Mouse (Mus musculus) kidney, embryonic 15.5 days (tissue): Measurements from ENCODE around the gene Cacng7. TPM values are rescaled to one million over a fixed set of nuclear protein-coding genes. Genes with fewer than 3 reads are reported as not detected.
"Not testable (repeated sequence)": the region's sequence is repeated elsewhere in the genome, so short reads cannot be mapped to it uniquely, and the experiment has no call there.

ENCODE experiments used
- ATAC-seq: fragments of 200-750 bp; cut with Nextera tagmentation; replicated peaks from 2 replicates; pipeline ENCODE4 v1.8.0; 2017; ENCODE audit warnings: moderate TSS enrichment; ENCODE audit not compliant: low FRiP score
- H3K27ac ChIP-seq: fragments of 300-500 bp; sonication (generic); 2 replicates; pipeline ENCODE4 v1.5.1; 2015; ENCODE audit warnings: mild to moderate bottlenecking, inconsistent platforms
- H3K27me3 ChIP-seq: fragments of 300-500 bp; sonication (generic); 2 replicates; pipeline ENCODE4 v1.6.1; 2015; ENCODE audit warnings: inconsistent platforms
- H3K36me3 ChIP-seq: fragments of 300-500 bp; sonication (generic); 2 replicates; pipeline ENCODE4 v1.6.1; 2015; ENCODE audit warnings: inconsistent platforms
- H3K4me1 ChIP-seq: fragments of 300-500 bp; sonication (generic); 2 replicates; pipeline ENCODE4 v1.6.1; 2015; ENCODE audit warnings: inconsistent platforms
- H3K4me2 ChIP-seq: fragments of 300-500 bp; sonication (generic); 2 replicates; pipeline ENCODE4 v1.6.1; 2015; ENCODE audit warnings: moderate library complexity, mild to moderate bottlenecking, inconsistent platforms
- H3K4me3 ChIP-seq: fragments of 300-500 bp; sonication (generic); replicated peaks from 2 replicates; pipeline ENCODE4 v1.5.1; 2015; ENCODE audit warnings: mild to moderate bottlenecking, inconsistent platforms
- H3K9ac ChIP-seq: fragments of 300-500 bp; sonication (generic); 2 replicates; pipeline ENCODE4 v1.6.1; 2015; ENCODE audit warnings: mild to moderate bottlenecking, inconsistent platforms
- H3K9me3 ChIP-seq: fragments of 300-500 bp; sonication (generic); replicated peaks from 2 replicates; pipeline ENCODE4 v1.6.1; 2016; ENCODE audit warnings: inconsistent platforms
- WGBS: fragments of 180-500 bp; shearing (Covaris S2); methylation state at CpG from one replicate; pipeline ENCODE4 v1.1.7; 2015; ENCODE audit warnings: mixed read lengths; 5-methylcytosine and 5-hydroxymethylcytosine counted together
- polyA plus RNA-seq: library from polyadenylated mRNA; unstranded; fragments of >200 nt; fragmentation: Nextera tagmentation; extraction: Ambion mirVana; gene quantifications from 2 replicates; pipeline ENCODE4 v1.2.1, GENCODE M21; 2015

The Cacng7 gene
- polyA plus RNA-seq, result 0.90 and 1.00 TPM in 2 replicates

GRCm38 (mm10) chr7:3332619-3333521, at the start of gene Cacng7:
Gene Cacng7 (plus strand): TSS chr7:3332955.
- H3K4me1 ChIP-seq, result peaks cover 39% of the 10 kb centered on the region
- no peaks in the 10 kb centered on the region for H3K36me3 ChIP-seq
- H3K27me3 ChIP-seq, result peaks cover 26% of the 10 kb centered on the region
- H3K4me3 ChIP-seq, result peak within 1 kb of the TSS; percentile 66
- peak within 1 kb of the TSS; percentile 77 for H3K4me2 ChIP-seq
- no peaks in the 10 kb centered on the region for H3K9me3 ChIP-seq
- under 1% methylated on average over 60 of the region's 65 CpGs for WGBS
- H3K27ac ChIP-seq, result peak within 1 kb of the TSS; percentile 67
- peak within 1 kb of the TSS; percentile 54 for H3K9ac ChIP-seq
- peak; percentile 68 for ATAC-seq

DNA sequence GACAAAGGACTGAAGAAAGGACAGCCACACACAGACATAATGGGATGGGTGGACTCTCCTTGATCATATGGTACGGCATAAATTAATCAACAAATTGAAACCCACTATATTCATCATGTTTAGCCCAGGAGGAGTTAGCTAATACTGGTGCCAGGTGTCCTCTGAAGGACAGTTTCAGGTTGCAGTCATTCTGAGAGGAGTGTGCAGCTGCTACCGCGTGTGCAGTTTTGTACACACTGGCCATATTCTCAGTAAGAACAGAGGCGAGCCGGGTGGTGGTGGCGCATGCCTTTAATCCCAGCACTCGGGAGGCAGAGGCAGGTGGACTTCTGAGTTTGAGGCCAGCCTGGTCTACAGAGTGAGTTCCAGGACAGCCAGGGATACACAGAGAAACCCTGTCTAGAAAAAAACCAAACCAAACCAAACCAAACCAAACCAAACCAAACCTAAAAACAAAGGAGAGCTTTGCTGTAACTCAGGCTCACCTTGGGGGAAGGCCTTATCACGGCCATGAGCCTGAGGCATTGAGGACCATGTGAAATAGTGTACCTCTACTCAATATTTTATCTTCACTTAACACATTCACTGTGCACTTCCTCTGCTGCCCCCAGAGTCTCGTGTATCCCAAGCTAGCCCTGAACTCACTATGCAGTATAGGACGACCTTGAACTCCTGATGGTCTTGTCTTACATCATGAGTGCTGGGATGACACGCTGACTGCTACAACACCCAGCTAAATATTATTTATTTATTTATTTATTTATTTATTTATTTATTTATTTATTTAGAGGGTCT, 49.5 kb upstream of the Cacng7 start:
- ATAC-seq, result no peak
- no peaks in the 10 kb centered on the region for H3K36me3 ChIP-seq
- H3K4me2 ChIP-seq, result no peak overlapping the region
- H3K4me1 ChIP-seq, result no peaks in the 10 kb centered on the region
- H3K27me3 ChIP-seq, result no peaks in the 10 kb centered on the region
- WGBS, result 84% methylated on average over 11 of the region's 11 CpGs
- no peak overlapping the region for H3K9ac ChIP-seq
- no peak overlapping the region for H3K4me3 ChIP-seq
- no peak overlapping the region for H3K27ac ChIP-seq
- no peaks in the 10 kb centered on the region for H3K9me3 ChIP-seq

DNA sequence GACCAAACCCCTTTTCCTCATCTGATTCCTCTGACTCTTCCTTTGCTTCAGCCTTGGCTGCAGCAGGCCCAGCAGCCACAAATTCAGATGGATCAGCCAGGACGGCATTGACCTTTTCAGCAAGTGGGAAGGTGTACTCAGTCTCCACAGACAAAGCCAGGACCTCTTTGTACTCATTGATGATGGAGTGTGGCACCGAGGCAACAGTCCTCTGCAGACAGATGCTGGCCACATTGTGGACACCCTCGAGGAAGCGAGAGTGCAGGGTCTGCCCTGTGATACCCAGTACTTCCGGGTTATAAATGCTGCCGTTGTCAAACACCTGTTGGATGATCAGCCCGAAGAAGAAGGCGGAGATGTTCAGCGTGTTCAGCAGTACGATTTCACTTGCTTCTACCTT, 48.2 kb upstream of the Cacng7 start:
- Histone ChIP-seq H3K4me1 (peaks cover 9% of the 10 kb centered on the region), H3K4me3 (no peak overlapping the region), H3K4me2 (no peak overlapping the region), H3K9me3 (no peaks in the 10 kb centered on the region), H3K36me3 (no peaks in the 10 kb centered on the region), H3K27ac (no peak overlapping the region), H3K9ac (no peak overlapping the region), H3K27me3 (no peaks in the 10 kb centered on the region)
- ATAC-seq, result no peak
- WGBS, result 84% methylated on average over 10 of the region's 10 CpGs

- ATAC-seq, result no peak
- 92% methylated on average over 5 of the region's 5 CpGs for WGBS
- Histone ChIP-seq H3K27ac (no peak overlapping the region), H3K9ac (no peak overlapping the region), H3K36me3 (no peaks in the 10 kb centered on the region), H3K9me3 (no peaks in the 10 kb centered on the region), H3K27me3 (no peaks in the 10 kb centered on the region), H3K4me2 (no peak overlapping the region), H3K4me3 (no peak overlapping the region), H3K4me1 (peaks cover 19% of the 10 kb centered on the region)
Observed at GRCm38 (mm10) chr7:3286036-3286435, 46.7 kb upstream of the Cacng7 start.

GRCm38 (mm10) chr7:3287186-3287585, 45.6 kb upstream of the Cacng7 start:
- H3K36me3 ChIP-seq, result no peaks in the 10 kb centered on the region
- ATAC-seq, result no peak
- 75% methylated on average over 7 of the region's 7 CpGs for WGBS
- no peaks in the 10 kb centered on the region for H3K9me3 ChIP-seq
- H3K27me3 ChIP-seq, result no peaks in the 10 kb centered on the region
- no peak overlapping the region for H3K9ac ChIP-seq
- H3K27ac ChIP-seq, result no peak overlapping the region
- H3K4me2 ChIP-seq, result no peak overlapping the region
- peaks cover 31% of the 10 kb centered on the region for H3K4me1 ChIP-seq
- no peak overlapping the region for H3K4me3 ChIP-seq

GRCm38 (mm10) chr7:3288976-3289970, 43.5 kb upstream of the Cacng7 start, which contains the start of the genes Myadm and Prkcg:
Gene Myadm (plus strand): TSS chr7:3289080.
Gene Prkcg (plus strand): TSS chr7:3289179.
- peak; percentile 49 for ATAC-seq
- peaks cover 7% of the 10 kb centered on the region for H3K36me3 ChIP-seq
- peak within 1 kb of the TSS; percentile 88 for H3K27ac ChIP-seq
- WGBS, result 2% methylated on average over 30 of the region's 30 CpGs
- H3K9me3 ChIP-seq, result no peaks in the 10 kb centered on the region
- H3K27me3 ChIP-seq, result no peaks in the 10 kb centered on the region
- H3K4me2 ChIP-seq, result peak within 1 kb of the TSS; percentile 73
- peak within 1 kb of the TSS; percentile 51 for H3K9ac ChIP-seq
- peak within 1 kb of the TSS; percentile 51 for H3K4me3 ChIP-seq
- H3K4me1 ChIP-seq, result peaks cover 45% of the 10 kb centered on the region

DNA sequence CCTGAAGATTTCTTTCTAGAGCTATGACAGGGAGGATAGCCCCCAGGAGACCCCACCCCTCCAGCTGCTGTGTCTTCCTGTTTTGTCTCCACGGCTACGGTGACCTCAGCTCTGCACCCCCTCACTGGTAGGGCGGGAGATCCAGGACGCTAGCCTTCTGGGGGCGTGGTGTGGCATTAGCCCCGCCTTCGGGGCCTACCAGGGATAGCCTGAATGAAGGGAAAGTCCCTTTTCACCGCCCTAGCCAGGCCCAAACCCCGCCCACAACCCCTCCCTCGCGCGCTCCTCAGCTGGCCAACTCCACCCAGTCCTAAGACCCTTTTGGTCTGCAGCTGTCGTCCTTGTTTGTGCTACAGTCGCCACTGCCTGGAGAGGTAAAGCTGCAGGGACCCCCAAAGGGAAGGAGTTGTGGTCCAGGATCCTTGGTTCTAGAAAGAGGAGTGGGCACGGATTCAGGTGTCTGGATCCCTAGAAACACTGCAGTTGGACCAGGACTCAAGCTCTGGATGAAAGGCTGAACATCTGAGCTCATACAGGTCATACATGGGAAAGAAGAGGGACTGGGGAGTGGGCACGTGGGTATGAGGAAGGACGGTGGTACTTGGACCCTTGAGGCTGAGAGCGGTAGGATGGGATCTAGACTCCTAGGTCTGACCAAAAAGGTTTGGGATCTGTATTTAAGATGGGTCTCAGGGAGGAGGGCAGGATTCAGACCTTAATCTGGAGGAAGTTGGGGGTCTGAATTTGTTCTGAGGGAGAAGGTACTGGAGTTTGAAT, 42.3 kb upstream of the Cacng7 start:
- no peaks in the 10 kb centered on the region for H3K27me3 ChIP-seq
- H3K4me3 ChIP-seq, result peak overlapping the region; percentile 51
- under 1% methylated on average over 18 of the region's 18 CpGs for WGBS
- H3K27ac ChIP-seq, result peak overlapping the region; percentile 88
- peak; percentile 88 for ATAC-seq
- peaks cover 48% of the 10 kb centered on the region for H3K4me1 ChIP-seq
- H3K9ac ChIP-seq, result peak overlapping the region; percentile 51
- H3K9me3 ChIP-seq, result no peaks in the 10 kb centered on the region
- peaks cover 18% of the 10 kb centered on the region for H3K36me3 ChIP-seq
- H3K4me2 ChIP-seq, result peak overlapping the region; percentile 73

DNA sequence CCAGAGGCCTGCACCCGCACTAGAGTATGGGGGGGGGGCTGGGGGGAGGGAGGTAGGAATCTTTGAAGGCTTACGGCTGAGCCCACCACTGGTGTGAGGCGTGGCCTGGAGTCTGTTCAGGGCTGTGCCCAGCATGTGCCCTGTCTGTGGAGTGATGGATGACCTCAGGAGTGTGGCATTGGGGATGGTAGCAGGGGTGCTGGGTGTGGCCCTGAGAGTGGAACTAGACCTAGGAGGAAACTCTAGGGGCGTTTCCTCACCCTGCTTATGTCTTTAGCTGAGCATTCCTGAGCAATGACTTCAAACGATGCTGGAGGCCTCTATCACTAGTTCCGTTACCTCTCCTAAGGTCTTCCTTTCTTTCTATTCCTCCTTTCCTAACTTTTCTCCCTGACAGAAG, 41.6 kb upstream of the Cacng7 start:
- Histone ChIP-seq H3K9ac (peak overlapping the region; percentile 49; the same call in 1 of the 2 replicates), H3K4me1 (peaks cover 48% of the 10 kb centered on the region), H3K36me3 (peaks cover 21% of the 10 kb centered on the region), H3K9me3 (no peaks in the 10 kb centered on the region), H3K4me3 (peak overlapping the region; percentile 51), H3K4me2 (peak overlapping the region; percentile 73), H3K27me3 (no peaks in the 10 kb centered on the region), H3K27ac (peak overlapping the region; percentile 83)
- WGBS, result 26% methylated on average over 6 of the region's 6 CpGs
- ATAC-seq, result 0 out of 2 replicates have a peak, but pooled peaks have one; percentile 5

- peak overlapping the region; percentile 51 for H3K4me3 ChIP-seq
- peak overlapping the region; percentile 5; the same call in 1 of the 2 replicates for H3K9ac ChIP-seq
- H3K36me3 ChIP-seq, result peaks cover 26% of the 10 kb centered on the region
- ATAC-seq, result no peak
- H3K9me3 ChIP-seq, result no peaks in the 10 kb centered on the region
- WGBS, result 56% methylated on average over 3 of the region's 3 CpGs
- H3K4me2 ChIP-seq, result peak overlapping the region; percentile 73
- peak overlapping the region; percentile 83 for H3K27ac ChIP-seq
- H3K27me3 ChIP-seq, result no peaks in the 10 kb centered on the region
- peaks cover 48% of the 10 kb centered on the region for H3K4me1 ChIP-seq
Observed at GRCm38 (mm10) chr7:3291764-3292163, 41.0 kb upstream of the Cacng7 start.

GRCm38 (mm10) chr7:3292271-3292670, 40.5 kb upstream of the Cacng7 start:
- Histone ChIP-seq H3K36me3 (peaks cover 32% of the 10 kb centered on the region), H3K9ac (0 out of 2 replicates have a peak overlapping the region, but pooled peaks have one; percentile 5), H3K4me2 (peak overlapping the region; percentile 73), H3K27ac (peak overlapping the region; percentile 83), H3K4me3 (peak overlapping the region; percentile 51), H3K4me1 (peaks cover 50% of the 10 kb centered on the region)
- not testable (repeated sequence) for ATAC-seq, H3K9me3 ChIP-seq, H3K27me3 ChIP-seq
- 65% methylated on average over 12 of the region's 12 CpGs for WGBS
